Mouse (Mus musculus) c-Kit-negative CD71-positive TER-119-positive erythroid progenitor cells, embryonic 14.5 days (primary cell): ENCODE measurements at regions not wholly inside any gene's neighbourhood (a gene's known extent, or its start where the extent isn't known, plus 50 kb on each side); places are given as distances from the start of the nearest gene placed in this dataset.

Experiments used
- DNase-seq: peaks from one replicate; pipeline ENCODE4 v3.0.0-alpha.2; 2013; ENCODE audit warnings: low read depth, low spot score

- no peak for DNase-seq
Observed at GRCm38 (mm10) chr4:106163220-106163619, 152.8 kb upstream of the Usp24 start.

GRCm38 (mm10) chr4:106167716-106168115 is 148.3 kb upstream of the Usp24 start:
- DNase-seq, result no peak

GRCm38 (mm10) chr4:106168741-106169140 is 147.3 kb upstream of the Usp24 start:
- DNase-seq, result no peak

- DNase-seq, result no peak
Observed at GRCm38 (mm10) chr4:106169466-106169865, 146.5 kb upstream of the Usp24 start.

GRCm38 (mm10) chr4:106170731-106171130 is 145.3 kb upstream of the Usp24 start:
- DNase-seq, result no peak

- DNase-seq, result no peak
Observed at GRCm38 (mm10) chr4:106175352-106175751, 140.7 kb upstream of the Usp24 start.

GRCm38 (mm10) chr4:106185745-106186501 is 130.1 kb upstream of the Usp24 start:
- no peak for DNase-seq

- DNase-seq, result no peak
Observed at GRCm38 (mm10) chr4:106186684-106187083, 129.3 kb upstream of the Usp24 start.

- no peak for DNase-seq
Observed at GRCm38 (mm10) chr4:106190248-106190647, 125.8 kb upstream of the Usp24 start.

GRCm38 (mm10) chr4:106191331-106191730 is 124.7 kb upstream of the Usp24 start:
- DNase-seq, result no peak

GRCm38 (mm10) chr4:106191843-106192242 is 124.2 kb upstream of the Usp24 start:
- no peak for DNase-seq

GRCm38 (mm10) chr4:106193204-106193945 is 122.6 kb upstream of the Usp24 start:
- no peak for DNase-seq

- no peak for DNase-seq
Observed at GRCm38 (mm10) chr4:106195497-106196166, 120.4 kb upstream of the Usp24 start.

GRCm38 (mm10) chr4:106199833-106200232 is 116.2 kb upstream of the Usp24 start:
- DNase-seq, result no peak

- DNase-seq, result no peak
Observed at GRCm38 (mm10) chr4:106200241-106200640, 115.8 kb upstream of the Usp24 start.

GRCm38 (mm10) chr4:106202554-106202953 is 113.5 kb upstream of the Usp24 start:
- no peak for DNase-seq

- DNase-seq, result no peak
Observed at GRCm38 (mm10) chr4:106205200-106205599, 110.8 kb upstream of the Usp24 start.

- DNase-seq, result no peak
Observed at GRCm38 (mm10) chr4:106206023-106206422, 110.0 kb upstream of the Usp24 start.

- no peak for DNase-seq
Observed at GRCm38 (mm10) chr4:106209465-106209864, 106.5 kb upstream of the Usp24 start.

- no peak for DNase-seq
Observed at GRCm38 (mm10) chr4:106209975-106210374, 106.0 kb upstream of the Usp24 start.

GRCm38 (mm10) chr4:106214170-106214569 is 101.8 kb upstream of the Usp24 start:
- no peak for DNase-seq

- no peak for DNase-seq
Observed at GRCm38 (mm10) chr4:106220621-106221020, 95.4 kb upstream of the Usp24 start.
